Mouse (Mus musculus): ENCODE data around the gene Rap1b. TPM values are rescaled to one million over a fixed set of nuclear protein-coding genes. Genes with fewer than 3 reads are reported as not detected.
"Not testable (repeated sequence)": the region's sequence is repeated elsewhere in the genome, so short reads cannot be mapped to it uniquely, and the experiment has no call there.

The Rap1b gene
- 174 TPM in 2 replicates for polyA plus RNA-seq (2015; fragmentation: Nextera tagmentation; extraction: Ambion mirVana)

- ATAC-seq (replicated peaks; ENCODE audit: low FRiP score, low read depth), result peak; percentile 95
- Histone ChIP-seq H3K9me3 (replicated peaks; ENCODE audit: low read length) (no peaks in the 10 kb centered on the region), H3K4me2 (ENCODE audit: low read length) (peak within 1 kb of the TSS; percentile 77), H3K9ac (ENCODE audit: low read depth, low read length) (peak within 1 kb of the TSS; percentile 99), H3K27me3 (ENCODE audit: insufficient read depth, low read length) (no peaks in the 10 kb centered on the region), H3K4me1 (replicated peaks; ENCODE audit: insufficient read depth, low read length) (peaks cover 6% of the 10 kb centered on the region), H3K27ac (peak within 1 kb of the TSS; percentile 99), H3K4me3 (replicated peaks; ENCODE audit: low read depth, low read length) (peak within 1 kb of the TSS; percentile 95), H3K36me3 (ENCODE audit: insufficient read depth, low read length) (no peaks in the 10 kb centered on the region)
- under 1% methylated on average over 75 of the region's 112 CpGs for WGBS
- DNase-seq (ENCODE audit: low spot score), result peak; percentile 96
- no peak for TF ChIP-seq CTCF (IDR thresholded peaks at IDR 0.05; ENCODE audit: low read depth)
Measured at GRCm38 (mm10) chr10:117845597-117846259, at the start of gene Rap1b. Gene Rap1b, minus strand, starts transcription at chr10:117846035.

GRCm38 (mm10) chr10:117895186-117895585, 49.4 kb upstream of the Rap1b start:
- no peaks in the 10 kb centered on the region for H3K36me3 ChIP-seq (ENCODE audit: insufficient read depth, low read length)
- ATAC-seq (replicated peaks; ENCODE audit: low FRiP score, low read depth), result no peak
- 0 out of 2 replicates have a peak, but pooled peaks cover 4% of the 10 kb centered on the region for H3K4me1 ChIP-seq (replicated peaks; ENCODE audit: insufficient read depth, low read length)
- no peak overlapping the region for H3K4me2 ChIP-seq (ENCODE audit: low read length)
- no peak overlapping the region for H3K27ac ChIP-seq
- H3K9ac ChIP-seq (ENCODE audit: low read depth, low read length), result no peak overlapping the region
- H3K9me3 ChIP-seq (replicated peaks; ENCODE audit: low read length), result no peaks in the 10 kb centered on the region
- no peak for TF ChIP-seq CTCF (IDR thresholded peaks at IDR 0.05; ENCODE audit: low read depth)
- no peaks in the 10 kb centered on the region for H3K27me3 ChIP-seq (ENCODE audit: insufficient read depth, low read length)
- no peak overlapping the region for H3K4me3 ChIP-seq (replicated peaks; ENCODE audit: low read depth, low read length)
- 82% methylated on average over 4 of the region's 4 CpGs for WGBS
- no peak for DNase-seq (ENCODE audit: low spot score)

- Histone ChIP-seq H3K9me3 (replicated peaks; ENCODE audit: low read length) (no peaks in the 10 kb centered on the region), H3K27ac (no peak overlapping the region), H3K9ac (ENCODE audit: low read depth, low read length) (no peak overlapping the region), H3K4me2 (ENCODE audit: low read length) (no peak overlapping the region), H3K36me3 (ENCODE audit: insufficient read depth, low read length) (no peaks in the 10 kb centered on the region), H3K27me3 (ENCODE audit: insufficient read depth, low read length) (no peaks in the 10 kb centered on the region), H3K4me3 (replicated peaks; ENCODE audit: low read depth, low read length) (no peak overlapping the region), H3K4me1 (replicated peaks; ENCODE audit: insufficient read depth, low read length) (0 out of 2 replicates have a peak, but pooled peaks cover 2% of the 10 kb centered on the region)
- no peak for TF ChIP-seq CTCF (IDR thresholded peaks at IDR 0.05; ENCODE audit: low read depth)
- DNase-seq (ENCODE audit: low spot score), result no peak
- no peak for ATAC-seq (replicated peaks; ENCODE audit: low FRiP score, low read depth)
- WGBS, result 79% methylated on average over 17 of the region's 17 CpGs
Measured at GRCm38 (mm10) chr10:117894114-117895035, 48.5 kb upstream of the Rap1b start.

GRCm38 (mm10) chr10:117893128-117893527, 47.3 kb upstream of the Rap1b start:
- not testable (repeated sequence) for ATAC-seq (replicated peaks; ENCODE audit: low FRiP score, low read depth); H3K4me3 ChIP-seq (replicated peaks; ENCODE audit: low read depth, low read length); DNase-seq (ENCODE audit: low spot score); H3K9me3 ChIP-seq (replicated peaks; ENCODE audit: low read length); H3K9ac ChIP-seq (ENCODE audit: low read depth, low read length); H3K36me3 ChIP-seq (ENCODE audit: insufficient read depth, low read length); H3K27me3 ChIP-seq (ENCODE audit: insufficient read depth, low read length); H3K4me1 ChIP-seq (replicated peaks; ENCODE audit: insufficient read depth, low read length); H3K27ac ChIP-seq; H3K4me2 ChIP-seq (ENCODE audit: low read length)
- 46% methylated on average over 12 of the region's 13 CpGs for WGBS

- ATAC-seq (replicated peaks; ENCODE audit: low FRiP score, low read depth) (no peak), DNase-seq (ENCODE audit: low spot score) (no peak)
- no peak overlapping the region for H3K9ac ChIP-seq (ENCODE audit: low read depth, low read length)
- no peak overlapping the region for H3K4me3 ChIP-seq (replicated peaks; ENCODE audit: low read depth, low read length)
- WGBS, result 85% methylated on average over 10 of the region's 10 CpGs
- H3K27ac ChIP-seq, result no peak overlapping the region
- no peaks in the 10 kb centered on the region for H3K9me3 ChIP-seq (replicated peaks; ENCODE audit: low read length)
- no peak overlapping the region for H3K4me2 ChIP-seq (ENCODE audit: low read length)
- H3K27me3 ChIP-seq (ENCODE audit: insufficient read depth, low read length), result no peaks in the 10 kb centered on the region
- no peaks in the 10 kb centered on the region for H3K36me3 ChIP-seq (ENCODE audit: insufficient read depth, low read length)
- TF ChIP-seq CTCF (IDR thresholded peaks at IDR 0.05; ENCODE audit: low read depth), result no peak
- H3K4me1 ChIP-seq (replicated peaks; ENCODE audit: insufficient read depth, low read length), result no peaks in the 10 kb centered on the region
Measured at GRCm38 (mm10) chr10:117891327-117891726, 45.5 kb upstream of the Rap1b start.

GRCm38 (mm10) chr10:117888822-117889221, 43.0 kb upstream of the Rap1b start:
- DNase-seq (ENCODE audit: low spot score) (no peak), ATAC-seq (replicated peaks; ENCODE audit: low FRiP score, low read depth) (no peak; the same call in 1 of the 2 replicates)
- Histone ChIP-seq H3K4me1 (replicated peaks; ENCODE audit: insufficient read depth, low read length) (no peaks in the 10 kb centered on the region), H3K4me2 (ENCODE audit: low read length) (peak overlapping the region; percentile 21; the same call in 1 of the 2 replicates), H3K36me3 (ENCODE audit: insufficient read depth, low read length) (no peaks in the 10 kb centered on the region), H3K27me3 (ENCODE audit: insufficient read depth, low read length) (no peaks in the 10 kb centered on the region), H3K9me3 (replicated peaks; ENCODE audit: low read length) (no peaks in the 10 kb centered on the region), H3K4me3 (replicated peaks; ENCODE audit: low read depth, low read length) (no peak overlapping the region), H3K9ac (ENCODE audit: low read depth, low read length) (no peak overlapping the region), H3K27ac (no peak overlapping the region)
- 25% methylated on average over 15 of the region's 15 CpGs for WGBS
- no peak for TF ChIP-seq CTCF (IDR thresholded peaks at IDR 0.05; ENCODE audit: low read depth)

All from kidney, postnatal 0 days (tissue).